Mouse (Mus musculus): ENCODE data around the gene Mknk1. TPM values are rescaled to one million over a fixed set of nuclear protein-coding genes. Genes with fewer than 3 reads are reported as not detected.

Gene Mknk1
- polyA plus RNA-seq (2015; fragmentation: Nextera tagmentation; extraction: Ambion mirVana), result 20.4 and 21.6 TPM in 2 replicates

DNA sequence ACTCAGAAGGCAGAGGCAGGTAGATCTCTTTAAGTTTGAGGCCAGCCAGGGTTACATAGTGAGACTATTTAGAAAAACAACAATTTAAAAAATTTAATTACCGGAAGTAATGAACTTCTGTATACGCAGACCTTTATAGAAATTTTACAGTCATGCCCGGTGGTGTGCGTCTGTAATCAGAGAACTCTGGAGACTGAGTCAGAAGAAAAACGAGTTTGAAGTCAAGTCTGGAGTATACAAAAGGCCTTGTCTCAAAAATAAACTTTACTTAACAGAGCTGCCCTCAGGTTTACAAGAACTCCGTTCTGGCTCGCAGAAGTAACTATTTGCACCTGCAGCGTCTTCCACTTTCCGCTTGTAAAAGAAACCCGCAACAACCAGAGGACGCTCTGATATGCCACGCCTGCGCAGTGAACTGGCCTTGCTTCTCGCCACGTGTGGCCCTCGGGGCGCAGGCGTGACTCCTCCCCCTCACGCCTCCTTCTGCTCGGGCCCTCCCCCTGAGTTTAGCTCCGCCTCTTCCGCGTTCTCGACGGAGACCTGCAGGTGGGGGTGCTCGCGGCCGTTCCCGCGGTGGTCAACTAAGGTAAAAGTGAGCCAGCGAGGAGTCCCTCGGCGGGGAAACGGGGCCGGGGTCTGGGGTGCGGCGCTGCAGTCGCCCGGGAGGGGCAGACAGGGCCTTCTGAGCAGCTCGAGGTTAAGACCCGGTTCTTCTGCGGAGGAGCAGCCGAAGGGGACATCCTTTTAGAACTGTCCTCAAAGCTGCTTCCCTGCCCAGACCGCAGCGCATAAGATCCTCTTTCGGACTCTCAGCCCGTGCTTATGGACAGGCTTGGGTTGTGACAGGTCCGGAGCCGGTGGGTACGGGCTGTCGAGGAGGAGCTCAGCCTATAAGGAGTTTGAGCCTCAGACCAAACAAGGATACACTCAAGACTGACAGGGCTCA is at the start of gene Mknk1:
TSS of gene Mknk1 (plus strand) at position 503 of the 946 bp plus-strand sequence.
- H3K36me3 ChIP-seq (ENCODE audit: insufficient read depth, low read length), result peaks cover 4% of the 10 kb centered on the region; the same call in 1 of the 2 replicates
- peak; percentile 97 for DNase-seq (ENCODE audit: low spot score)
- peak within 1 kb of the TSS; percentile 66; the same call in 1 of the 2 replicates for H3K27ac ChIP-seq
- peak within 1 kb of the TSS; percentile 91 for H3K4me2 ChIP-seq (ENCODE audit: low read length)
- peak; percentile 96 for ATAC-seq (replicated peaks; ENCODE audit: low FRiP score, low read depth)
- no peaks in the 10 kb centered on the region for H3K9me3 ChIP-seq (replicated peaks; ENCODE audit: low read length)
- H3K4me1 ChIP-seq (replicated peaks; ENCODE audit: insufficient read depth, low read length), result no peaks in the 10 kb centered on the region
- peak within 1 kb of the TSS; percentile 81 for H3K9ac ChIP-seq (ENCODE audit: low read depth, low read length)
- H3K27me3 ChIP-seq (ENCODE audit: insufficient read depth, low read length), result no peaks in the 10 kb centered on the region
- H3K4me3 ChIP-seq (replicated peaks; ENCODE audit: low read depth, low read length), result peak within 1 kb of the TSS; percentile 72
- peak; percentile 25; the same call in 1 of the 2 replicates for TF ChIP-seq CTCF (IDR thresholded peaks at IDR 0.05; ENCODE audit: low read depth)
- WGBS, result under 1% methylated on average over 51 of the region's 51 CpGs

DNA sequence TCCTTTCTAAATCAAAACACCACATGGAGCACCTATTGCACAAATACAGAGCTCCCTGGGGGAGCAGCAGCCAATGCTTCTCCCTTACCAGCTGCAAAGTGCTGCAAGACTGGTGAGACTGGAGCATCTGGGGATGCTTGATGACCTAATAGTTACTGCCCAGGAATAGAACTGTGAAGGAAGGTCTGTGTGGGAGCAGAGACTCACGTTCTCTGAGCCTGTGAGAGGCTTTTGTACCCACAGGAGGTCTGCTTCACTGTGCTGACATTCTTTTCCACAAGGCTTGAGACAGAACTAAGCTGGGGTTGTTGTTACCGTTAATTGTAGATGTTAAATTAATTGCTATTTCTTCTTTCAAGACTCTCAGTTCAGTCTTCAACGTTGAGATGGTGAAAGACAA is 48.1 kb upstream of the Mknk1 start:
- ATAC-seq (replicated peaks; ENCODE audit: low FRiP score, low read depth) (no peak), DNase-seq (ENCODE audit: low spot score) (no peak)
- 70% methylated on average over 3 of the region's 3 CpGs for WGBS
- no peak overlapping the region for H3K9ac ChIP-seq (ENCODE audit: low read depth, low read length)
- H3K27ac ChIP-seq, result no peak overlapping the region
- H3K4me1 ChIP-seq (replicated peaks; ENCODE audit: insufficient read depth, low read length), result peaks cover 2% of the 10 kb centered on the region; the same call in 1 of the 2 replicates
- H3K27me3 ChIP-seq (ENCODE audit: insufficient read depth, low read length), result no peaks in the 10 kb centered on the region
- no peak for TF ChIP-seq CTCF (IDR thresholded peaks at IDR 0.05; ENCODE audit: low read depth)
- H3K4me2 ChIP-seq (ENCODE audit: low read length), result no peak overlapping the region
- H3K9me3 ChIP-seq (replicated peaks; ENCODE audit: low read length), result no peaks in the 10 kb centered on the region
- H3K36me3 ChIP-seq (ENCODE audit: insufficient read depth, low read length), result peaks cover 21% of the 10 kb centered on the region
- H3K4me3 ChIP-seq (replicated peaks; ENCODE audit: low read depth, low read length), result no peak overlapping the region

DNA sequence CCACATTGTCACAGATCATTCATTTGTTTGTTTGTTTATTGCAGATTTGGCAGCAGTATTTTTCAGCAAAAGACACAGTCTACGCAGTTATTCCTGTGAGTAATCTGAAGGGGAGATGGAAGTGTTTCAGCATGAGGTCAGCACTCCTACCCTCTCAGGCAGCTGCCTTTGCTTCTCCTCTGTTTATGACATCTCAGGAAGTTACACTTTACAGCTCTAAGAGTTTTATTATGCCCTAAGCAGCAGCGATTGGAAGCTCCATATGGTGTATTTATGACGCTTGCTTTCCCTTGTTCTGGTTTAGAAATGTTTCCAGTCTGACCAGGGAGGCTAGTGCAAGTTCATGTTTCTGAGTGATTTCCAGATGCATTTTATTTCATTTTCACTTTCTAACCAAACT is 43.6 kb upstream of the Mknk1 start:
- Histone ChIP-seq H3K36me3 (ENCODE audit: insufficient read depth, low read length) (peaks cover 42% of the 10 kb centered on the region), H3K27me3 (ENCODE audit: insufficient read depth, low read length) (no peaks in the 10 kb centered on the region), H3K4me2 (ENCODE audit: low read length) (no peak overlapping the region), H3K4me1 (replicated peaks; ENCODE audit: insufficient read depth, low read length) (no peaks in the 10 kb centered on the region), H3K9me3 (replicated peaks; ENCODE audit: low read length) (no peaks in the 10 kb centered on the region), H3K4me3 (replicated peaks; ENCODE audit: low read depth, low read length) (no peak overlapping the region), H3K27ac (no peak overlapping the region), H3K9ac (ENCODE audit: low read depth, low read length) (no peak overlapping the region)
- DNase-seq (ENCODE audit: low spot score) (peak; percentile 41), ATAC-seq (replicated peaks; ENCODE audit: low FRiP score, low read depth) (no peak)
- WGBS, result 39% methylated on average over 3 of the region's 3 CpGs
- TF ChIP-seq CTCF (IDR thresholded peaks at IDR 0.05; ENCODE audit: low read depth), result no peak

DNA sequence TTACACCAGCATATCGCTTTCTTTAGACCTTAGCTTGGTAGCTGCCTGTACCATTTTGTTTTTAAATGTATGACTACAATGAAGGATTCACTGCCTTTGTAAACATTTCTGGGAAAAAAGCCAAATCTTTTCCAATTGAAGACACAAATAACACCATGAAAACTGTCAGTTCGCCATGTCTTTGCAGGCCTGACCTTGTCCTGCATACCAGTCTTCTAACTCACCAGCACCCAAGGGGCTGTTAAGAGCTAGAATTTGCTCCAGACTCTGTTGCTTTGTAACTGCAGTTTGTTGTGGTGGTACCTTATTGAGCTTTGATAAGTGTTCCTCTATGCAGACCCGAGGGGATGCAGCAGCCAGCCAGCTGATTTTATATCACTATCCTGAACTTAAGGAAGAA is 39.0 kb upstream of the Mknk1 start:
- TF ChIP-seq CTCF (IDR thresholded peaks at IDR 0.05; ENCODE audit: low read depth), result no peak
- no peaks in the 10 kb centered on the region for H3K9me3 ChIP-seq (replicated peaks; ENCODE audit: low read length)
- no peak overlapping the region for H3K4me3 ChIP-seq (replicated peaks; ENCODE audit: low read depth, low read length)
- H3K9ac ChIP-seq (ENCODE audit: low read depth, low read length), result no peak overlapping the region
- DNase-seq (ENCODE audit: low spot score) (no peak), ATAC-seq (replicated peaks; ENCODE audit: low FRiP score, low read depth) (no peak)
- 76% methylated on average over 3 of the region's 3 CpGs for WGBS
- H3K4me2 ChIP-seq (ENCODE audit: low read length), result no peak overlapping the region
- no peaks in the 10 kb centered on the region for H3K27me3 ChIP-seq (ENCODE audit: insufficient read depth, low read length)
- H3K27ac ChIP-seq, result no peak overlapping the region
- H3K4me1 ChIP-seq (replicated peaks; ENCODE audit: insufficient read depth, low read length), result no peaks in the 10 kb centered on the region
- peaks cover 43% of the 10 kb centered on the region for H3K36me3 ChIP-seq (ENCODE audit: insufficient read depth, low read length)

DNA sequence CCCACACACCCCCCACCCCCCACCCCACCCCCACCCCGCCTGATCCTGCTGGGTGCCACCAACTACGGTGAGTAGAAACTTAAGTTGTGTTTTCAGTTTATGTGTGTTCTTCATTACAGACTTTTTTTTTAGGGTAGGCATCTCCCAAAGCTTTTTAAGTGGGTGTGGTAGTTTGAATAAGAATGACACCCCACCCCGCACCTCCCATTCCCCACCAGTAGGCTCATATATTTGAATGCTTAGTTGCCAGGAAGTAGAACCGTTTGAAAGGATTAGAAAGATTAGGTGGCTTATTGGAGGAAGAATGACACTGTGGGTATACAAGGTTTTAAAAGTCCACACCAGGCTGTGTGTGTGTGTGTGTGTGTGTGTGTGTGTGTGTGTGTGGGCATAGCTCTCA is 26.7 kb upstream of the Mknk1 start:
- Histone ChIP-seq H3K9me3 (replicated peaks; ENCODE audit: low read length) (no peaks in the 10 kb centered on the region), H3K4me3 (replicated peaks; ENCODE audit: low read depth, low read length) (no peak overlapping the region), H3K27ac (no peak overlapping the region), H3K36me3 (ENCODE audit: insufficient read depth, low read length) (peaks cover 28% of the 10 kb centered on the region), H3K4me1 (replicated peaks; ENCODE audit: insufficient read depth, low read length) (no peaks in the 10 kb centered on the region), H3K9ac (ENCODE audit: low read depth, low read length) (no peak overlapping the region), H3K27me3 (ENCODE audit: insufficient read depth, low read length) (no peaks in the 10 kb centered on the region), H3K4me2 (ENCODE audit: low read length) (no peak overlapping the region)
- DNase-seq (ENCODE audit: low spot score) (no peak), ATAC-seq (replicated peaks; ENCODE audit: low FRiP score, low read depth) (no peak)
- WGBS, result 94% methylated on average over 4 of the region's 4 CpGs
- TF ChIP-seq CTCF (IDR thresholded peaks at IDR 0.05; ENCODE audit: low read depth), result no peak

DNA sequence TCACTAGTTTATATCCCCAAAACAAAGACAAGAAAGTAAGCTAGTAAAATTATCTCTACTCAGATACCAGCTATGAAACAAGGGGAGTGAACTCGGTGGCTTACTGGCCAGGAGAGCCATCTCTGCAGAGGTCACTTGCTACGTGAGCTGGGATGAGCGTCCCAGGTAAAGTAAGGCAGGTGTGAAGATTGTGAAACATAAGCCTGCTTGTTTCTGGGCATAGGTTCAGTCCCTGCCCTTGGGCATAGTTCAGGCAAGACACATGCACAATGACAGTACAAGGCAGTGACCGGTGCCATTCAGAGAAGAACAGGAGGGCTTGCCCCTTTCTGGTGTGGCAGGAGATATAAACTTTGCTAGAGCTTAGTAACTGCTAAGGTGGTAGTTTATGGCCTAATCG is 23.4 kb upstream of the Mknk1 start:
- no peak overlapping the region for H3K27ac ChIP-seq
- no peak overlapping the region for H3K9ac ChIP-seq (ENCODE audit: low read depth, low read length)
- H3K27me3 ChIP-seq (ENCODE audit: insufficient read depth, low read length), result no peaks in the 10 kb centered on the region
- H3K4me1 ChIP-seq (replicated peaks; ENCODE audit: insufficient read depth, low read length), result no peaks in the 10 kb centered on the region
- ATAC-seq (replicated peaks; ENCODE audit: low FRiP score, low read depth) (no peak), DNase-seq (ENCODE audit: low spot score) (no peak)
- H3K36me3 ChIP-seq (ENCODE audit: insufficient read depth, low read length), result peaks cover 25% of the 10 kb centered on the region
- no peak overlapping the region for H3K4me3 ChIP-seq (replicated peaks; ENCODE audit: low read depth, low read length)
- no peak for TF ChIP-seq CTCF (IDR thresholded peaks at IDR 0.05; ENCODE audit: low read depth)
- H3K4me2 ChIP-seq (ENCODE audit: low read length), result no peak overlapping the region
- 90% methylated on average over 5 of the region's 5 CpGs for WGBS
- H3K9me3 ChIP-seq (replicated peaks; ENCODE audit: low read length), result no peaks in the 10 kb centered on the region

Measured in kidney, postnatal 0 days (tissue).